Mouse (Mus musculus) cerebellum, adult 2 months (tissue): ENCODE data around the gene Slc38a2.

Experiments
- CTCF ChIP-seq: fragments of 200-500 bp; IDR thresholded peaks from 2 replicates; pipeline ENCODE4 v1.5.1; 2011; ENCODE audit warnings: low read depth, mild to moderate bottlenecking, control low read depth, low read length, moderate library complexity, borderline replicate concordance; ENCODE audit not compliant: insufficient read depth
- POLR2A ChIP-seq: fragments of 200-500 bp; IDR thresholded peaks from 2 replicates; pipeline ENCODE4 v1.6.1; 2011; ENCODE audit warnings: low read length, control low read depth, borderline replicate concordance; ENCODE audit not compliant: insufficient read depth

- no peak for TF ChIP-seq CTCF
- TF ChIP-seq POLR2A = no peak
Measured at GRCm38 (mm10) chr15:96692401-96692800, 7.1 kb downstream of the Slc38a2 start.
